Mouse (Mus musculus) cerebral cortex, adult 2 months (tissue): ENCODE measurements around the gene Nap1l1.

ENCODE experiments used
- WGBS: fragments of 180-500 bp; shearing (Covaris S2); methylation state at CpG from one replicate; pipeline ENCODE4 v1.1.7; 2018; 5-methylcytosine and 5-hydroxymethylcytosine counted together

The Nap1l1 gene

GRCm38 (mm10) chr10:111472686-111473510 is at the start of gene Nap1l1:
Nap1l1 (plus strand) TSS chr10:111473223.
- whole genome bisulfite sequencing, result 1% methylated on average over 80 of the region's 80 CpGs

GRCm38 (mm10) chr10:111426491-111426890 is 46.5 kb upstream of the Nap1l1 start:
- WGBS, result 96% methylated on average over 1 of the region's 1 CpGs

GRCm38 (mm10) chr10:111433502-111433901 is 39.5 kb upstream of the Nap1l1 start:
- 90% methylated on average over 3 of the region's 3 CpGs for WGBS

- WGBS, result 58% methylated on average over 3 of the region's 3 CpGs
Measured at GRCm38 (mm10) chr10:111441034-111441440, 32.0 kb upstream of the Nap1l1 start.

- WGBS, result 78% methylated on average over 9 of the region's 9 CpGs
Measured at GRCm38 (mm10) chr10:111444199-111444598, 28.8 kb upstream of the Nap1l1 start.

GRCm38 (mm10) chr10:111445939-111446671 is 26.9 kb upstream of the Nap1l1 start:
- WGBS, result 26% methylated on average over 9 of the region's 9 CpGs

GRCm38 (mm10) chr10:111446672-111447008 is 26.4 kb upstream of the Nap1l1 start:
- WGBS, result 85% methylated on average over 3 of the region's 3 CpGs

- 75% methylated on average over 5 of the region's 5 CpGs for WGBS
Measured at GRCm38 (mm10) chr10:111449662-111450061, 23.4 kb upstream of the Nap1l1 start.

- 100% methylated on average over 1 of the region's 1 CpGs for WGBS
Measured at GRCm38 (mm10) chr10:111451683-111452322, 21.2 kb upstream of the Nap1l1 start.

GRCm38 (mm10) chr10:111452426-111452825 is 20.6 kb upstream of the Nap1l1 start:
- WGBS, result 89% methylated on average over 11 of the region's 11 CpGs

GRCm38 (mm10) chr10:111454698-111455308 is 18.2 kb upstream of the Nap1l1 start:
- 87% methylated on average over 8 of the region's 8 CpGs for WGBS

GRCm38 (mm10) chr10:111458088-111458487 is 14.9 kb upstream of the Nap1l1 start:
- WGBS, result 51% methylated on average over 7 of the region's 7 CpGs

- WGBS, result 69% methylated on average over 9 of the region's 9 CpGs
Measured at GRCm38 (mm10) chr10:111459040-111459439, 14.0 kb upstream of the Nap1l1 start.

GRCm38 (mm10) chr10:111459874-111460273 is 13.1 kb upstream of the Nap1l1 start:
- 82% methylated on average over 3 of the region's 3 CpGs for WGBS

GRCm38 (mm10) chr10:111460381-111460780 is 12.6 kb upstream of the Nap1l1 start:
- 18% methylated on average over 4 of the region's 4 CpGs for WGBS

GRCm38 (mm10) chr10:111464833-111465232 is 8.2 kb upstream of the Nap1l1 start:
- WGBS, result 88% methylated on average over 1 of the region's 1 CpGs

GRCm38 (mm10) chr10:111465409-111465808 is 7.6 kb upstream of the Nap1l1 start:
- 74% methylated on average over 2 of the region's 2 CpGs for WGBS

- 86% methylated on average over 9 of the region's 9 CpGs for WGBS
Measured at GRCm38 (mm10) chr10:111471166-111471565, 1.9 kb upstream of the Nap1l1 start.

GRCm38 (mm10) chr10:111473511-111474371 is 718 bp downstream of the Nap1l1 start:
- WGBS, result 1% methylated on average over 57 of the region's 58 CpGs

GRCm38 (mm10) chr10:111476301-111476700 is 3.3 kb downstream of the Nap1l1 start:
- WGBS, result 25% methylated on average over 4 of the region's 4 CpGs

- WGBS, result 56% methylated on average over 6 of the region's 6 CpGs
Measured at GRCm38 (mm10) chr10:111476989-111477510, 4.0 kb downstream of the Nap1l1 start.
